Mouse (Mus musculus): ENCODE measurements around the gene Uhrf1bp1l. TPM values are rescaled to one million over a fixed set of nuclear protein-coding genes. Genes with fewer than 3 reads are reported as not detected.

Uhrf1bp1l gene
- polyA plus RNA-seq, 2 experiments = 24.0 to 28.8 TPM

DNA sequence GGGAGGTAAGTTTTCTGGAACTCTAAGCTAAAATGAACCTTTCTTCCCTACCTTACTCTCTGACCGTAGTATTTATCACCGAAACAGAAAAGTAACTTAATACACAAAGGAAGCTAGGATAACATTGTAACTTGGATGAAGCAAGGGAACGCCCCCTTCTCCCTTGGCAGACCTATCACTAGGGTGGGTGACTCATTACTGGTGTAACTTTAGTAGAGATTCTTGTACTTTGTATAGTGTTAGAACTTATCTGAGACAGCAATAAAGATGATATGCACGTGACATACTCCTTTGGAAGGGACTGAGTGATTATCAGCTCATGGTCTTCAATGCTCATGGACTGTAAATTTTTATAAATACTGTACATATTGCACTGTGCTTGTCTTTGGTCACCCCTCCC lies 123.4 kb downstream of the Uhrf1bp1l start:
- no peak for DNase-seq (ENCODE audit: low spot score)
- Histone ChIP-seq H3K9ac (ENCODE audit: low read depth, low read length, severe bottlenecking) (no peak overlapping the region), H3K27me3 (ENCODE audit: control insufficient read depth, insufficient read depth, low read length) (no peaks in the 10 kb centered on the region), H3K4me2 (replicated peaks; ENCODE audit: low read depth, low read length, severe bottlenecking) (no peak overlapping the region), H3K27ac (replicated peaks; ENCODE audit: low read depth, low read length) (no peak overlapping the region), H3K36me3 (ENCODE audit: control insufficient read depth, insufficient read depth, low read length) (no peaks in the 10 kb centered on the region), H3K4me3 (replicated peaks; ENCODE audit: low read length) (no peak overlapping the region), H3K9me3 (ENCODE audit: control insufficient read depth, low read length) (no peaks in the 10 kb centered on the region), H3K4me1 (ENCODE audit: control insufficient read depth, insufficient read depth, low read length) (no peaks in the 10 kb centered on the region)
- 81% methylated on average over 4 of the region's 4 CpGs for WGBS
- no peak for ATAC-seq (ENCODE audit: low FRiP score, low read depth)
- no peak for TF ChIP-seq POLR2A (IDR thresholded peaks at IDR 0.05; ENCODE audit: borderline replicate concordance, extremely low read depth, insufficient read depth, insufficient read length)

DNA sequence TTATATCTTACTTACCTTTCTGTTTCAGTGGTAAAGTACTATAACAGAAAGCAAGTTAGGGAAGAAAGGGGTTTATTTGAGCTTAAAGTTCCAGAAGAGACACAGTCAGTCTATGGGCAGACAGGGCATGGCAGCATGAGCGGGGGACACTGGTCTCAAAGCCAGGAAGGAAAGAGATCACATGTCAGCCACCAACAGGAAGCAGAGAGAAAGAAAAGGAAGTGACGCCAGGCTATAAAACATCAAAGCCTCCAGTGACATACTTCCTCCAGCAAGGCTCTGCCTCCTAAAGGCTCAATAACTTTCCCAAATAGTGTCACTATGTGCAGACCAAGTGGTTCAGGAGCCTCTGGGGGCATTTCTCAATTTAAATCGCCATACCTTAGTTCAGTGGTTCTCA lies 124.0 kb downstream of the Uhrf1bp1l start:
- no peak for DNase-seq (ENCODE audit: low spot score)
- Histone ChIP-seq H3K9me3 (ENCODE audit: control insufficient read depth, low read length) (no peaks in the 10 kb centered on the region), H3K27me3 (ENCODE audit: control insufficient read depth, insufficient read depth, low read length) (peaks cover 5% of the 10 kb centered on the region; the same call in 1 of the 2 replicates), H3K4me2 (replicated peaks; ENCODE audit: low read depth, low read length, severe bottlenecking) (no peak overlapping the region), H3K4me1 (ENCODE audit: control insufficient read depth, insufficient read depth, low read length) (no peaks in the 10 kb centered on the region), H3K9ac (ENCODE audit: low read depth, low read length, severe bottlenecking) (no peak overlapping the region), H3K36me3 (ENCODE audit: control insufficient read depth, insufficient read depth, low read length) (no peaks in the 10 kb centered on the region), H3K27ac (replicated peaks; ENCODE audit: low read depth, low read length) (no peak overlapping the region), H3K4me3 (replicated peaks; ENCODE audit: low read length) (no peak overlapping the region)
- TF ChIP-seq POLR2A (IDR thresholded peaks at IDR 0.05; ENCODE audit: borderline replicate concordance, extremely low read depth, insufficient read depth, insufficient read length) = no peak
- ATAC-seq (ENCODE audit: low FRiP score, low read depth) = no peak
- 69% methylated on average over 3 of the region's 3 CpGs for WGBS

Other genes starting within 250 kb of the Uhrf1bp1l start
- 0.03 and 0.08 TPM in 2 replicates for gene Nr1h4, start 211.4 kb upstream of the Uhrf1bp1l start, polyA plus RNA-seq (2012; rRNA removed)
- gene Nr1h4, start 211.4 kb upstream of the Uhrf1bp1l start, polyA plus RNA-seq (2014; fragmentation: Nextera tagmentation; extraction: Ambion mirVana) = not detected in 2 replicates
- 0.03 and 0.09 TPM in 2 replicates for gene Slc17a8, start 123.7 kb upstream of the Uhrf1bp1l start, polyA plus RNA-seq (2012; rRNA removed)
- not detected in 2 replicates for gene Slc17a8, start 123.7 kb upstream of the Uhrf1bp1l start, polyA plus RNA-seq (2014; fragmentation: Nextera tagmentation; extraction: Ambion mirVana)
- gene Scyl2, start 58.7 kb upstream of the Uhrf1bp1l start, polyA plus RNA-seq (2012; rRNA removed) = 26.6 and 26.8 TPM in 2 replicates
- 12.4 and 13.5 TPM in 2 replicates for gene Scyl2, start 58.7 kb upstream of the Uhrf1bp1l start, polyA plus RNA-seq (2014; fragmentation: Nextera tagmentation; extraction: Ambion mirVana)
- gene Actr6, start 12.7 kb upstream of the Uhrf1bp1l start, polyA plus RNA-seq (2012; rRNA removed) = 14.1 and 16.0 TPM in 2 replicates
- 32.1 and 34.3 TPM in 2 replicates for gene Actr6, start 12.7 kb upstream of the Uhrf1bp1l start, polyA plus RNA-seq (2014; fragmentation: Nextera tagmentation; extraction: Ambion mirVana)
- gene Anks1b, start 128.5 kb downstream of the Uhrf1bp1l start, polyA plus RNA-seq (2012; rRNA removed) = 4.3 and 4.5 TPM in 2 replicates
- gene Anks1b, start 128.5 kb downstream of the Uhrf1bp1l start, polyA plus RNA-seq (2014; fragmentation: Nextera tagmentation; extraction: Ambion mirVana) = 2.6 and 4.3 TPM in 2 replicates